Mouse (Mus musculus): ENCODE results near the gene Unc5c. TPM values are rescaled to one million over a fixed set of nuclear protein-coding genes. Genes with fewer than 3 reads are reported as not detected.

Unc5c gene
- total RNA-seq, 1 experiment from 2014 or later: 2.8 TPM

GRCm38 (mm10) chr3:141589392-141590012 lies 124.5 kb downstream of the Unc5c start:
- no peak for ATAC-seq (replicated peaks; ENCODE audit: insufficient number of reproducible peaks, low FRiP score, low TSS enrichment, poor library complexity, severe bottlenecking)

GRCm38 (mm10) chr3:141593249-141593648 lies 128.2 kb downstream of the Unc5c start:
- ATAC-seq (replicated peaks; ENCODE audit: insufficient number of reproducible peaks, low FRiP score, low TSS enrichment, poor library complexity, severe bottlenecking): no peak

DNA sequence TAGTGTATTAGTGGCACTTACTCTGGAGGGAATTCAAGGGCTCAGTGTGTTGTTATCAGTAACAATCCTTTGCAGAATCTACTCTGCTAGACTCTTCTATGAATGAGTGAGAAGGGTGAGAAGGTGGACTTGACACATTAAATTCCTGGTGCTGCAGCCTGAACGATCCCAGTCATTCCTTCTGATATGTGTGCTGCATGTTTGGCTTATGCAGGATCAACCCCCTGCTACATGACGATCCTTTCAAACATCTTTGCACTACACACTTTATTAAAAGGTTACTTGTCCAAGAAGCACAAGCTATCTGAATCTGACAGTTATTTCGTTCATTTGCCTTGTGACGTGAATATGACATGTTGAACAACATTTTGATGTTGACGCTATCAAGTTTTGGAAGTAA lies 129.1 kb downstream of the Unc5c start:
- ATAC-seq (replicated peaks; ENCODE audit: insufficient number of reproducible peaks, low FRiP score, low TSS enrichment, poor library complexity, severe bottlenecking): no peak

- ATAC-seq (replicated peaks; ENCODE audit: insufficient number of reproducible peaks, low FRiP score, low TSS enrichment, poor library complexity, severe bottlenecking): no peak
These were observed 130.1 kb downstream of the Unc5c start for GRCm38 (mm10) chr3:141595073-141595472.

DNA sequence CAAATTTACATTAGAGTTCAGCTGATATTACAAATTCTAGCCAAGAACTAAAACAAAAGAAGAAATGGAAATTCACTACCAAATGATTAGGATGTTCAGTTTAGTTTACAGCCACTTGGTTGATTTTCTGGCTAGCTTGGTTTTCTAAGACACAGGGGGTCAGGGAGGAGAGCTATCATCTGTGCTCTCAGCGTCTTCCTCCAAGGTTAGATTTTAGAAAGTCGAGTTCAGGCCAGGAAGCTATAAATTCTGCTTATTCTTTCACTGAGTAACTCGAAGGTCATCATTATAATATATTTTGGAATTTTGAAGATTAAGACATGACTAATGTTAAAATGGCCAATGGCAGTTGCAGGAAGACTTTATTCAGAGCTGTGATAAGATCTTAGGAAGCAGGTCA lies 131.4 kb downstream of the Unc5c start:
- no peak for ATAC-seq (replicated peaks; ENCODE audit: insufficient number of reproducible peaks, low FRiP score, low TSS enrichment, poor library complexity, severe bottlenecking)

GRCm38 (mm10) chr3:141596881-141597280 lies 131.9 kb downstream of the Unc5c start:
- no peak for ATAC-seq (replicated peaks; ENCODE audit: insufficient number of reproducible peaks, low FRiP score, low TSS enrichment, poor library complexity, severe bottlenecking)

DNA sequence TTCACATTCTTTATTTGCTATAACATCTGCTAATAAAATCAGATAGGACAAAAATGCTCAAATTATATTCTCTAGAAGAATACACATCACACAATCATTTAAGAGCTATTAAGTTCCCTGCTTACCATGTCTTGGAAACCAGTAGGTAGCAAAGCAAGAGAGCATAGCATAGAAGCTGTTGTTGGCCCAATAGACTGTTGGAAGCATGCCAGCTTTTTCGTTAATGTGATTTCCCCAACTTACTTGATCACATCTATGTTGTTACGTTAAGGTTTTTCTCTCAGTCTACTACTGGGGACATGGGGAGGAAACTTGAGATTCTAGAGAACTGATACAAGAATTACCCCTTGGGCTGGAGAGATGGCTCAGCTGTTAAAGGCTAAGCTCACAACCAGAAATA lies 133.0 kb downstream of the Unc5c start:
- ATAC-seq (replicated peaks; ENCODE audit: insufficient number of reproducible peaks, low FRiP score, low TSS enrichment, poor library complexity, severe bottlenecking): no peak

GRCm38 (mm10) chr3:141598936-141599335 lies 133.9 kb downstream of the Unc5c start:
- no peak for ATAC-seq (replicated peaks; ENCODE audit: insufficient number of reproducible peaks, low FRiP score, low TSS enrichment, poor library complexity, severe bottlenecking)

GRCm38 (mm10) chr3:141601072-141601549 lies 136.1 kb downstream of the Unc5c start:
- no peak for ATAC-seq (replicated peaks; ENCODE audit: insufficient number of reproducible peaks, low FRiP score, low TSS enrichment, poor library complexity, severe bottlenecking)

DNA sequence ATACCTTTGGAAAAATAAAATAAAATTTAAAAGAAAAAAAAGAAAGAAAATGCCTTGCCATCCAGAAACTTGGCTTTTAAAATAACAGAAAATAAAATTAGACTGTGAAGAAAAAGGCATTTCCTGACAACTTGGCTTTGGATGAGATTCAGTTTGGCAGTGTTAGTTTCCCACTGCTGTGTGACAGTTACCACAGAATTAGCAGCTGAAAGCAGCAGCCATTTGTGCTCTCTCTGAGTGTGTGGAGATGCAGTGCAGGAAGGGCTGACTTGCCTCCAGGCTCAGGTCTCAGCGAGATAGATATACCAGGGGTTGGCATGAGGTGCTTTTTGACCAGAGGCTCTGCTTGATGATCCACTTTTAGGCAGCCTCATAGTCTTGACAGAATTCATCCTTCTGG lies 151.7 kb downstream of the Unc5c start:
- ATAC-seq (replicated peaks; ENCODE audit: insufficient number of reproducible peaks, low FRiP score, low TSS enrichment, poor library complexity, severe bottlenecking): no peak

DNA sequence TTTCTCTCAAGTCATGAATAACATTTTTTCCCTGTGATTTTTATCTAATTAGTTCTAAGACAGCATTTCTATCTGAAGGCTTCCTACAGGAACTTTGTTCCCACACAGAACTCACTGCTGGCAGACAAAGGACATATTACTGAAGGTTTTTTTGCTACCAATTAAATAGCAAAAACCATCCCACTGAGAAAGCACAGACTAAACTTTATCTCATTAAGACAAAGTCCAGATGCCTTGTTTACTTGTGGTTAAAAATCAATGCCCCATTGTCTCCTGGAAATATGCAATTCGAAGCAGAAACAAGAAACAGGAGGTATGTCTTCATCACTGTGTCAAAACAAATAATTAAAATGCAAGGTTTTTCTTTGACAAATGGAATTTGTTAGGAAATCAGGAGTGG lies 153.7 kb downstream of the Unc5c start:
- ATAC-seq (replicated peaks; ENCODE audit: insufficient number of reproducible peaks, low FRiP score, low TSS enrichment, poor library complexity, severe bottlenecking): no peak

GRCm38 (mm10) chr3:141621496-141621895 lies 156.5 kb downstream of the Unc5c start:
- ATAC-seq (replicated peaks; ENCODE audit: insufficient number of reproducible peaks, low FRiP score, low TSS enrichment, poor library complexity, severe bottlenecking): no peak

DNA sequence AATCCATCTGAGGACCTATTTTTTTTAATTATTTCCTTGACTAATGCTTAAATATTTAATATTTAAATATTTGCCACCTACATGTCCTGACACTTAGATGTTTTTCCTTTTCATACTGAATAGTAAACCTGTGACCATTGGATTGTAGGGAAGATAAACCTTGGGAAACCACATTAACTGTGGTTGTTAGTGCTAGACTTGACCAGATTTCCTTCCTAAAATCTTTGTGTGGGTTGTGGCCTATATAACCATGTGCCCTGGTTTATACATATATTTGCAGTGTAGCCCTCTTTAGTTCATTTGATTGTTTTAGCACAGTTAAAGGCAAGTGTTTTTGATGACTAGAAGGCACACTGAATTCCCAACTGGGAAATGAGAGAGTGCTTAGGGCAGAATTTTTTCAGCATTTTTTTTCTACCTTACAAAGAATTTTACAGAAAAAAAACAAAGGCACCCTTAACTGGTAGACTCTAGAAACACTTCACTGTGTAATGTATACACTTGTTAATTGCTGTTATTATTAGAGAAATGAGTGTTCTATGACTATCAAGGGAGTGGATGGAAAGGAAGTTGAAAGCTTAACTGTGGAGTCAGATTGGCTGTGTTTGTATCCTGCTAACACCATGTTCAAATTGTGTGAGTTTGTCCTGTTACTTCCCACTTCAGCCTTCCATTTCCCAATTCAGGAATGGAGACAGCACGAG lies 162.1 kb downstream of the Unc5c start:
- no peak for ATAC-seq (replicated peaks; ENCODE audit: insufficient number of reproducible peaks, low FRiP score, low TSS enrichment, poor library complexity, severe bottlenecking)

DNA sequence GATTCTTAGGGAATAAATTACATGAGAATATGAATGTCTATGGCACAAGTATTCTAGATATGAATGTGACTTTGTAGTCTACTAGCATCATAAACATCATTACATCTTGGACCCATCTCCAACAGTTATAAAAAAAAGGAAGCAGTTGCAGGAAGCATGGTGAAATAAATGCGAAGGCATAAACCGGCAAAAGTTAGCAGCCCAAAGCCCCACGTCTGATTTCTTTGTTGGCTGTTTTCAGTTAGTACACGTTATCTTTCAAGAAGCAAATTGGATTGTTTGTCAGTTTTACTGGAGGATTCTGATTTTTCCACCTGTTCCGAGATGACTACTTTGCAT lies 162.6 kb downstream of the Unc5c start:
- no peak for ATAC-seq (replicated peaks; ENCODE audit: insufficient number of reproducible peaks, low FRiP score, low TSS enrichment, poor library complexity, severe bottlenecking)

DNA sequence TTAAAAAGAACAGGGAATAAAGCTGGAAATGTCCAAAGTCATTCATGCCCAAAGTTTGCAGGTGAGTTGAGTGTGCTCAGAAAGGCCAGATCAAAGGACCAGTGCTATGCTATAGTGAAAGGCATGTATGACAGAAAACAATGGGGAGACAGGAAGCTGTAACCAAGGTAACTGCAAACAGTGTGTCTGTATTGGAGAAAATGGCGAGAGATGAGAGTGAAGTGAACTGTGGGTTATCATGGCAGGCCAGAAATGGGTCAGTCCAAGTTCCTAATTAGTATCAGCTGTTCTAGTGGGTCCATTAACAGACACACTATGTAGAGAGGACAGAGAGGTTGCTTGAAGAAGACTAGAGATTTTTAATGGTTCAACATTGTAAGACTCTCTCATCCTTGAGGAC lies 164.4 kb downstream of the Unc5c start:
- no peak for ATAC-seq (replicated peaks; ENCODE audit: insufficient number of reproducible peaks, low FRiP score, low TSS enrichment, poor library complexity, severe bottlenecking)

DNA sequence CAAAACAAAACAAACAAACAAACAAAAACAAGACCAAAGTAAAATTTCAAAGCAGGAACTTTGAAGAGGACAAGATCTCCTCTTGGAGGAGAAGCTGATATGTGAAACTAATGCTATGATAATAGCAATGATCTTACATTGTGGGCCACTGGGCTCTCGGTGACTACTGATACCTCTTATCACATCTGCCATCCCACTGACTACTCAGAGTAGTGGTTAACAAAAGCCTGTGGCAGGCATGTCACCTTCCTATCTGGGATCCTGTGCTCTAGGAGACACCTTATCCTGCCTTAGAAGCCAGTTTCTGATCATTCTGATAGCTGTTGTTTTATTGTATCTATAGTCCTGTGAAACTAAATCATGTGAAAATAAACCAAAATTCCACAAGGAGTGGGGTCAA lies 172.9 kb downstream of the Unc5c start:
- no peak for ATAC-seq (replicated peaks; ENCODE audit: insufficient number of reproducible peaks, low FRiP score, low TSS enrichment, poor library complexity, severe bottlenecking)

GRCm38 (mm10) chr3:141644264-141644663 lies 179.2 kb downstream of the Unc5c start:
- ATAC-seq (replicated peaks; ENCODE audit: insufficient number of reproducible peaks, low FRiP score, low TSS enrichment, poor library complexity, severe bottlenecking): no peak

GRCm38 (mm10) chr3:141646588-141646987 lies 181.6 kb downstream of the Unc5c start:
- ATAC-seq (replicated peaks; ENCODE audit: insufficient number of reproducible peaks, low FRiP score, low TSS enrichment, poor library complexity, severe bottlenecking): no peak

GRCm38 (mm10) chr3:141650658-141651057 lies 185.6 kb downstream of the Unc5c start:
- no peak for ATAC-seq (replicated peaks; ENCODE audit: insufficient number of reproducible peaks, low FRiP score, low TSS enrichment, poor library complexity, severe bottlenecking)

DNA sequence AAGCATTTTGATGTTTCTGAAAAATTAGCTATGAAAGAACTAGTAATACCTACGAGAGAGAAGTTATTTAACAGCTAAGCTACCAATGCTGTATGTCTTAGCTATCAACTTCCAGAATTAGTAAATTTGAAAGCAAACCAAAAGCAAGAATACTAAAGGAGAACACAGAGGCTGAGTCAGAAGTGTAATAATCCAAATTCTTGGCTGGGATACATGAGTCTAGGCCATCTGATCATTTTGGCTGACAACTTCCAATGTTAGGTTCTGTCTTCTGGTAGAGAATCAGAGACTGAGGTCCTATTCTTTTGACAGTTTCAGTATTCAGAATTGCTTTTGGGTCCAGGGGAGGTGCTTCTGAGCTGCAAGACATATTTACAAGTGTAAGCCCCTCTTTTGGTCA lies 188.9 kb downstream of the Unc5c start:
- ATAC-seq (replicated peaks; ENCODE audit: insufficient number of reproducible peaks, low FRiP score, low TSS enrichment, poor library complexity, severe bottlenecking): no peak
